Mouse (Mus musculus) lung, adult 2 months (tissue): Measurements from ENCODE around the gene Lca5.

Experiments used
- CTCF ChIP-seq: fragments of 200-500 bp; IDR thresholded peaks from 2 replicates; pipeline ENCODE4 v1.5.1; 2011; ENCODE audit warnings: mild to moderate bottlenecking, low read length, control low read depth; ENCODE audit not compliant: insufficient read depth
- POLR2A ChIP-seq: fragments of 200-500 bp; IDR thresholded peaks from 2 replicates; pipeline ENCODE4 v1.6.1; 2011; ENCODE audit warnings: low read depth, mild to moderate bottlenecking, control low read depth, low read length, borderline replicate concordance; ENCODE audit errors: extremely low read depth

DNA sequence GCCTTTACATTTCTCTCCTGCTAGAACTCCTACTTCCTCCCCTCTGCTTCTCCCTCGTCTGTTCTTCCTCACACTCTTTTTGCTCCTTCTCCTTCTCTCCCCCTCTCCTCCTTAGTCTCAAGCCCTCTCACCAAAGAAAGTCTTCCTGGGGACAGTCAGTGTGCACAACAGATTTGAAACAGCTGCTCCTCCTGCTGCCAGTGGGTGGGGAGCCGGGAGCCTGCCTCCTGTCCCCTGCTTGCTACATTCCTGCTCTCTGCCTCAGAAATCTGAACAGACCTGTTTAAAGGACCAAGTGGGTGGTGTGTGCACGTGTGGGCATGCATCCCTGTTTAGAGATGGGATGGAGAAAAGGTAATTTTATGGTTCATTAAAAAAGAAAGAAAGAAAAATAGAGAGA, 91.4 kb downstream of the Lca5 start:
- TF ChIP-seq CTCF: no peak
- TF ChIP-seq POLR2A: no peak
